Mouse (Mus musculus): Measurements from ENCODE around the gene Arfgap1.

- TF ChIP-seq HCFC1 (IDR thresholded peaks at IDR 0.05; ENCODE audit: borderline replicate concordance, insufficient read depth, low read length) (no peak), ZC3H11A (IDR thresholded peaks at IDR 0.05; ENCODE audit: borderline replicate concordance, low read depth, low read length) (no peak), ZNF384 (IDR thresholded peaks at IDR 0.05; ENCODE audit: low read depth, low read length) (no peak), CHD2 (IDR thresholded peaks at IDR 0.05; ENCODE audit: low read depth, low read length) (no peak), MAFK (IDR thresholded peaks at IDR 0.05; ENCODE audit: insufficient read depth, low read depth, low read length) (no peak)
These were observed 34.6 kb upstream of the Arfgap1 start for GRCm38 (mm10) chr2:180932418-180932817.
